Mouse (Mus musculus) spleen, postnatal 0 days (tissue): ENCODE data around the gene Psmc1. TPM values are rescaled to one million over a fixed set of nuclear protein-coding genes. Genes with fewer than 3 reads are reported as not detected.

ENCODE experiments used
- polyA plus RNA-seq: library from polyadenylated mRNA; unstranded; fragments of >200 nt; fragmentation: Nextera tagmentation; extraction: Ambion mirVana; gene quantifications from 2 replicates; pipeline ENCODE4 v1.2.1, GENCODE M21; 2015

The Psmc1 gene
- 153 and 164 TPM in 2 replicates for polyA plus RNA-seq

GRCm38 (mm10) chr12:100109986-100110696 is at the start of gene Psmc1:
Psmc1 (plus strand) TSS chr12:100110154.

GRCm38 (mm10) chr12:100159261-100159975 is 49.5 kb downstream of the Psmc1 start, which contains the start of gene Nrde2:
Nrde2 (minus strand) TSS chr12:100159653.

Other genes with a start within 250 kb of the Psmc1 start
- 6.0 and 7.7 TPM in 2 replicates for gene Efcab11, start 225.7 kb upstream of the Psmc1 start, polyA plus RNA-seq
- 24.2 and 25.1 TPM in 2 replicates for gene Tdp1, start 225.6 kb upstream of the Psmc1 start, polyA plus RNA-seq
- 0.60 and 0.81 TPM in 2 replicates for gene Kcnk13, start 145.7 kb upstream of the Psmc1 start, polyA plus RNA-seq
- gene Nrde2, start 49.5 kb downstream of the Psmc1 start, polyA plus RNA-seq: 8.9 and 11.4 TPM in 2 replicates
- gene Calm1, start 89.3 kb downstream of the Psmc1 start, polyA plus RNA-seq: 816 and 906 TPM in 2 replicates